Mouse (Mus musculus) splenic B cell, adult 2 months (primary cell): ENCODE data around the gene Srsf10.

Experiments
- DNase-seq: peaks from one replicate; pipeline ENCODE4 v3.0.0-alpha.2; 2011; ENCODE audit warnings: low read depth, low spot score
- H3K27me3 ChIP-seq: 2 replicates; pipeline ENCODE4 v1.6.1; 2012; ENCODE audit warnings: mild to moderate bottlenecking, low read length, moderate library complexity, mixed read lengths; ENCODE audit not compliant: control insufficient read depth, poor library complexity, insufficient read depth, severe bottlenecking
- H3K36me3 ChIP-seq: 2 replicates; pipeline ENCODE4 v1.6.1; 2012; ENCODE audit warnings: mild to moderate bottlenecking, low read length, moderate library complexity, mixed read lengths; ENCODE audit not compliant: control insufficient read depth, poor library complexity, insufficient read depth, severe bottlenecking

Gene Srsf10

DNA sequence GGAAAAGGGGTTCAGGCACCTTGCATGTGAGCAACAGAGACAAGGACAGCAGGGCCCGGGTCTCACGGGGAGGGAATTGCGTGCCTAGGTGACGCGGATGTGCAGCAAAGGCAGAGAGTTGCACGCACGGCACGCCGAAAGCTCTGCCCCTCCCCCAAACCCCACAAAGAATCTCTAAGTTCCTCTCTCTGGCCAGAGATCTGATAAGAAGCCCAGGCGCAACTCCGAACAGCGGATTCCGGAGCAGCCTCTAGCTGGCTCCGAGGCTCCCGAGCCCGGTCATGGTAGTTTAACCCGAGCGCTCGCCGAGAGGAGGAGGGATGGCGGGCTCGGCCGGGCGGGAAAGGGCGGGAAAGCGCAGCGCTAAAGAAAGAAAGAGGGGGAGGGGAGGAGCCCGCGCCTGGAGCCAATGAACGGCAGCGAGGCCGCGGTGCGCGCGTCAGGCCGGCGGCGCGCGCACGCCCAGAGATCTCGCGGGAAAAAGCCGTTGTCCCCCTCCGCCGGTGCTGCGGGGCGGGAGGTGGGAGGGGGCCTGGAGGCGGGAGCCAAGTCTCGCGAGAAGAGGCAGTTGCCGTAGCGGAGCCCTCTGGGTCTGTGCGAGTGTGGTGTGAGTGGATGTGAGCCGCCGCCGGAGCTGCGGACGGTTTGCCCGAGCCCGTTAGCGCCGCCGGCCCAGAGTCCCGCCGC lies at the start of gene Srsf10:
Srsf10 (plus strand) TSS at position 212 of the 687 bp plus-strand sequence.
- no peaks in the 10 kb centered on the region for H3K27me3 ChIP-seq
- DNase-seq = peak; percentile 99
- no peaks in the 10 kb centered on the region for H3K36me3 ChIP-seq

- no peaks in the 10 kb centered on the region for H3K27me3 ChIP-seq
- no peaks in the 10 kb centered on the region for H3K36me3 ChIP-seq
- no peak for DNase-seq
Observed at GRCm38 (mm10) chr4:135814896-135815295, 40.7 kb upstream of the Srsf10 start.

DNA sequence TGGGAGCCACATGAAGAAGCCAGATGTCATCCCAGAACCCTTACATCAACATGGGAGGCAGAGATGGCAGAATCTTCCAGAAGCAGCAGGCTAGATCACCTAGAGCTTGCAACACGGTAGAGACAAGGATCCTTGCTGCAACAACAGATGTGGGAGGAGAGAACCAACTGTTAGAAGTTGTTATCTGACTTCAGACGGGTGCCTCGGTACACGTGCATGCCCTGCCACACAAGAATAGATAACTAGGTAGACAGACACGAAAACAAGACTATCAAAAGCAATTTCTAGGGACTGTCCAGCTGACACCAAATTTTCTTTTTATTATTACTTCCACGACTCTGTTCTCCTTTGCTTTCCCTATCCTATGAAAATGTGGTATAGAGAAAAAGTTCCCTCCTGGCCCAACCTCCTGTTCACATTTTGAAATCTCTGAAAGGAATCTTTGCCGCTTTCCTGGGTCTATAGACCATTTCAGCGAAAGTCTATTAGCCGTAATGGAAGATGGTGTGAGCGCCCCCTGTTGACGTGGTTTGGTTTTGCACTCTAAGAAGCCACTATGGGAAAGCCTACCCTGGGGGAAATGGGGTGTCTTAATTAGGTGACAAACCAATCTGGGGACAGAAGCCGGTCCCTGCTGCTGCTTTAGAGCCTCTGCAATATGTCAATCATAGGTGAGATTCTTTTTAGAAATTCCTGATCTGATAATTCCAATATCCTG lies 38.5 kb upstream of the Srsf10 start:
- H3K27me3 ChIP-seq = no peaks in the 10 kb centered on the region
- no peaks in the 10 kb centered on the region for H3K36me3 ChIP-seq
- peak; percentile 77 for DNase-seq

DNA sequence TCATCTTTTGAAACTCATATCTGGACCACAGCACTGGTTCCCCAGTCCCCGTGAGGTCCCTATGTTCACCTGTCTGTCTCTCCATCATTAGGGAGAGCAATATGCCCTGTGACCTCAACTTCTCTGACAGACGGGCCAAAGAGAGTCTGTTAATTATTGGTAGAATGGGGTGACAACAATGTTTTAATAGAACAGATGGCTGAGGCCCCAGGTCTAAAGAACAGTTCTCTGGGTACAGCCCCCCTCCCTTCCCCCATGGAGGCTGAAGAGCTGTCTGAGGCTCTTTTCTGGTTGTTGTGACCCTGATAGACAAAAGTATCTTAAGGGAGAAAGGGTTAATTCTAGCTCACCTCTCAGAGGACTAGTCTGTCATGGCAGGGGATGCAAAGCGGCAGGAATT lies 37.2 kb upstream of the Srsf10 start:
- Histone ChIP-seq H3K27me3 (no peaks in the 10 kb centered on the region), H3K36me3 (no peaks in the 10 kb centered on the region)
- no peak for DNase-seq

DNA sequence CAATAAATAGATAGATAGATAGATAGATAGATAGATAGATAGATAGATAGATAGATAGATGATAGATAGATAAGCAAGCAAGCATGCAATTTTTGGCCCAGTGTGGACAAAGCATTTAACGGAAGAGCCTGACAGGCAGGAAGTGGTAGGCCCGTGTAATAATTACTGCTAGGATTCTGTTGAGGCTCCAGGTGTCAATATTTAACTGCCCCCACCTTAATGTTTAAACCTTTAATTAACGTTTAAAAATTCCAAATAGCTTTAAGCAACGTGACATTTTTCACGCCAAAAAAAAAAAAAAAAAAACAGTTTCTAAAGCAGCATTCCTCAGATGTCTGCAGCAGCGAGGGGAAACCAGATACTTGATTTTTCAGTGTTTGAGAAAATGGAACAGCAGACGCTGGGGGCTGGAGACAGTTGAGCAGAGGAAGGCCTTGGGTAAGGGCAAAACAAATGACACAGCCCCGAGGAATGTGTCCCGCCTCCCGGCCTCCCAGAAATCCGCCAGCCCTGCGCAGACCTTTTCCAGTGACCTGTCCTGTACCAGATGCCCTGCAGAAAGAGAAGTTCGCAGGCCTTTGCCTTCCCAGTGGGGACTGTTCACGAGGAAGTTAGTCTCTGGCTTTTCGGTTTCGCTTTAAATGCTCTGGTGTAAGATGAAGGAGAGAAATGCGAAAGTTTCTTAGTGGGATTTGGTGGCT lies 35.6 kb upstream of the Srsf10 start:
- Histone ChIP-seq H3K27me3 (no peaks in the 10 kb centered on the region), H3K36me3 (no peaks in the 10 kb centered on the region)
- DNase-seq = peak; percentile 34

DNA sequence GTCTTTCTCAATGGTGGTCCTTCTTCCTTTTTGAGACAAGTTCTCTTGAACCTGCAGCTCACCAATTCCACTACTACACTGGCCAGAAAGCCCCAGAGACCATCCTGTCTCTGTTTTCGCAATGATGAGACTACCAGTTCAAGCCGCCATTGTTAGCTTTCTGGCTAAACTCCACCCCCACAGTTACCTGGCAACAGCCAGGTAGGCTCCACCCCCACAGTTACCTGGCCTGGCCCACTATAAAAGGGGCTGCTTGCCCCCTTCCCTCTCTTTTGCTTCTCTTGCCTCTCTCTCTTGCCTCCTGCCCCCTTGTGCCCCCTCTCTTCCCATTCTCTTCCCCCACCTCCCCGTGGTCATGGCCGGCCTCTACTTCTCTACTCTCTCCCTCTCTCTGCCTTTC lies 33.8 kb upstream of the Srsf10 start:
- no peaks in the 10 kb centered on the region for H3K36me3 ChIP-seq
- H3K27me3 ChIP-seq = no peaks in the 10 kb centered on the region
- DNase-seq = no peak

DNA sequence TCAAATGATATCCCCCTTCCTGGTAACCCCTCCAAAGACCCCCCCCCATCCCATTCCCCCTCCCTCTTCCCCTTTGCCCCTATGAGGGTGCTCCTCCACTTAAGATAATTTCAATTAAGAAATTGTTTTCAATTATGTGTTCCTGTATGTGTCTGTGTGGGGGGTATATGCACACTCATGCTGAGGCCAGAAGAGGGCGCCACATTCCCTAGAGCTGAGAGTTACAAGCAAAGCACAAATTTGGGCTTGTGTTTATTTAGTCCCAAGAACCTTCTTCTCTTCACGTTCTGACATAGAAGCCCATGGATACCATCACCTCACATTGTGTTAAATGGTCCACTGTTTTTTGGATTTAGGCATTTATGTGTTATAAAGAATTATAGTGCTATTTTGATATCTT lies 32.2 kb upstream of the Srsf10 start:
- peak; percentile 66 for DNase-seq
- Histone ChIP-seq H3K36me3 (no peaks in the 10 kb centered on the region), H3K27me3 (no peaks in the 10 kb centered on the region)

DNA sequence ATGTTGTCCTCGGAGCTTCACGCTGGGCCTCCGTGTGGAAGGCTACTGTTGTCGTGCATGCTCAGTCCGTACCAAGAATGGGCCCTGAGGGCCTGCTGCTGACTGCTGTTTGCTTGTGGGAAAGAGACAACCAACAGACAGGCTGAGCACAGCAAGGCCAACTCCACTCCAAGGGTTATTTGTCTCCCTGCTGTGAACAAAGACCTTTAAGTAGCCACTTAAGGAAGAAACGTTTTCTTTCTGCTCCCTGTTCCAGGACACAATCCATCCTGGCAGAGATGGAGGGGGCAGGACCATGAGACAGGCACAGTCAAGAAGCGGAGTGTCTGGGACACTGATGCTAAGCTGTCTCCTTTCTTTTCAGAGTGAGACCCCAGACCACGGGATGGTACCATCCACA lies 31.3 kb upstream of the Srsf10 start:
- no peak for DNase-seq
- Histone ChIP-seq H3K27me3 (no peaks in the 10 kb centered on the region), H3K36me3 (no peaks in the 10 kb centered on the region)

DNA sequence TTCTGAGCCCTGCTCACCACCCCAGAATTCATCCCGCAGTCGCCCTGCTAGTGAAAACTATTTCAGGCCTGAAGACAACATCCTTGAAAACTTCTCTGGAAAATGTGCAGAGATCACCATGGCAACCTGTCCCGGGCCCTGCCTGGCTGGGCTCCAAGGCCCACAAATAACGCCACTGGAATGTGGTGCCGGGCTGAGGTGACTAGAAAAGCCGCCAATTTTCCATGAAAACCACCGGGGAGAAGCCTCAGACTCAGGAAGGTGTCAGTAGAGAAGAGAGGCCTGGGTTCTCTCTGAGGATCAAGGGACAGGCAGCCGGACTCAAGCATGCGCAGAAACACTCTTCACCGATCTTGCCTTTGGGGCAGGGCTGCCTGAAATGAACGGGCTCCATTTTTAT lies 27.1 kb upstream of the Srsf10 start:
- H3K27me3 ChIP-seq = no peaks in the 10 kb centered on the region
- no peak for DNase-seq

GRCm38 (mm10) chr4:135832070-135832469 lies 23.5 kb upstream of the Srsf10 start:
- DNase-seq = no peak
- no peaks in the 10 kb centered on the region for H3K36me3 ChIP-seq
- H3K27me3 ChIP-seq = no peaks in the 10 kb centered on the region

More for the DNA sequence above, 27.1 kb upstream of the Srsf10 start:
- no peaks in the 10 kb centered on the region for H3K36me3 ChIP-seq

GRCm38 (mm10) chr4:135833301-135834123 lies 22.0 kb upstream of the Srsf10 start:
- H3K27me3 ChIP-seq = no peaks in the 10 kb centered on the region
- H3K36me3 ChIP-seq = no peaks in the 10 kb centered on the region
- no peak for DNase-seq

- no peaks in the 10 kb centered on the region for H3K27me3 ChIP-seq
- no peaks in the 10 kb centered on the region for H3K36me3 ChIP-seq
- no peak for DNase-seq
Observed at GRCm38 (mm10) chr4:135834124-135834717, 21.3 kb upstream of the Srsf10 start.

GRCm38 (mm10) chr4:135838925-135839292 lies 16.6 kb upstream of the Srsf10 start:
- 0 out of 2 replicates have a peak, but pooled peaks cover 2% of the 10 kb centered on the region for H3K27me3 ChIP-seq
- DNase-seq = no peak
- no peaks in the 10 kb centered on the region for H3K36me3 ChIP-seq

DNA sequence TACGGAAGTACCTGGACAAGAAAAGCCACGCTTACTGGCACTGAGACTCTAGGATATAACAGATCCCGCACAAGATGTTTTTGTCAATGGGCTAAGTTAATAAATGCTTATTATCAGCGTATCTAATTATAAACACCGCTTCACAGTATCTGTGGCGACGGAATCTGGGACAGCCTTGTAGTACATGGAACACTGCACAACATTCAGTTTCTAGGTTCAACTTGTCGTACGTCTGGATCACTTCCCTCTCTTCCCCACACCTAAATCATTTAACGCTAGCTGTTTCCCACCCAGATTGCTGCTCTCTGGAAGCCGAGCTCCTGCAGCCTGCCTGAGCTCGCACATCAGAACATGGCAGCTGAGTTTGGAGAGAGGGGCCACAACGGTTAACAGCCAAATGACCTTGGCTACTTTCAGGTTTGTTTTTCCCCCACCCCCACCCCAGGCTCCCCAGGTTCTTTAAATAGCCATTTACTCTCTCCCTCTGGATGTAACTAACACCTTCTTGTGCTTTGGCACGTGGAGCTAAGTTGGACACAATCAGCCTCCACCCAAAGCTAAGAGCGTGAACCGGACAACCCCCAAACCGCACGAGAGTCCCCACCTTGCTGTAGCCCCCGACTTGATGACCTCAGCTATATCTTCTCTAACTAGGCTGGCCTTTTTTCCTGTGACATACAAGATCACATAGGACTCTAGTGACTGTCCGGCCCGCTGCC lies 16.1 kb upstream of the Srsf10 start:
- Histone ChIP-seq H3K36me3 (no peaks in the 10 kb centered on the region), H3K27me3 (0 out of 2 replicates have a peak, but pooled peaks cover 2% of the 10 kb centered on the region)
- no peak for DNase-seq
